Mouse (Mus musculus): ENCODE measurements around the gene Haus2.

Haus2 gene

DNA sequence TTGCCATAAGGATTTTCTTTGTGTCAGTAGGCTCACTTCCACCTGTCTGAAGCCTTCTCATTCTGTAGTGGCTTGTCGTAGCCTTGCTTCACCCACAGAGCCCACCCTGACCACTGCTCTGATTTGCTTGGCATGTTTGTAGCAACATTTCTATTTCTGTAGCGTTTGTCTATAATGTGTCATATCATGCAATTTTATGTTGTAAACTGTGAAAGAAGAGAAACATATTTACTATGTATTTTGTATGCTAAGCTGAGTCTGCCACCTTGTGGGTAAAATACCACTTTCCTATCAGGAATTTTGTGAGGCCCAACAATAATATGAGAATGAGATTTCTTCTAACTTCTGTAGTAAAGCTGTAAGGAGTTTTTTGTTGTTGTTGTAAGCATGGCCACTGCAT is 61.1 kb downstream of the Haus2 start:
- DNase-seq: no peak
